Mouse (Mus musculus): Measurements from ENCODE around the gene Tcp11l1. TPM values are rescaled to one million over a fixed set of nuclear protein-coding genes. Genes with fewer than 3 reads are reported as not detected.
A peak's percentile ranks its signal among the peaks of the same experiment; 100 is the strongest.

Tcp11l1 gene
- total RNA-seq, 2 experiments from 2014 or later: 35.6 to 37.9 TPM

- no peak for TF ChIP-seq CTCF (conservative IDR thresholded peaks at IDR 0.05)
- no peak overlapping the region for H3K4me3 ChIP-seq
- no peak overlapping the region for H3K27ac ChIP-seq
- DNase-seq (ENCODE audit: low spot score in 2 of 2): no peak
Measured at GRCm38 (mm10) chr2:104703158-104703557, 8.8 kb downstream of the Tcp11l1 start.

- DNase-seq (ENCODE audit: low spot score in 2 of 2): no peak
- Histone ChIP-seq H3K4me3 (no peak overlapping the region), H3K27ac (no peak overlapping the region)
- TF ChIP-seq CTCF (conservative IDR thresholded peaks at IDR 0.05): no peak
Measured at GRCm38 (mm10) chr2:104699659-104700058, 12.3 kb downstream of the Tcp11l1 start.

GRCm38 (mm10) chr2:104692551-104692950, 19.4 kb downstream of the Tcp11l1 start:
- TF ChIP-seq CTCF (conservative IDR thresholded peaks at IDR 0.05): no peak
- H3K4me3 ChIP-seq: no peak overlapping the region
- no peak for DNase-seq (ENCODE audit: low spot score in 2 of 2)
- no peak overlapping the region for H3K27ac ChIP-seq

GRCm38 (mm10) chr2:104690720-104691119, 21.2 kb downstream of the Tcp11l1 start:
- Histone ChIP-seq H3K4me3 (no peak overlapping the region), H3K27ac (no peak overlapping the region)
- DNase-seq (ENCODE audit: low spot score in 2 of 2): no peak
- TF ChIP-seq CTCF (conservative IDR thresholded peaks at IDR 0.05): no peak; the same call in 1 of the 2 replicates

- TF ChIP-seq CTCF (conservative IDR thresholded peaks at IDR 0.05): no peak
- Histone ChIP-seq H3K27ac (no peak overlapping the region), H3K4me3 (no peak overlapping the region)
- DNase-seq (ENCODE audit: low spot score in 2 of 2): no peak
Measured at GRCm38 (mm10) chr2:104688724-104689123, 23.2 kb downstream of the Tcp11l1 start.

- DNase-seq (ENCODE audit: low spot score in 2 of 2): no peak
- H3K4me3 ChIP-seq: no peak overlapping the region
- no peak overlapping the region for H3K27ac ChIP-seq
- TF ChIP-seq CTCF (conservative IDR thresholded peaks at IDR 0.05): no peak
Measured at GRCm38 (mm10) chr2:104688321-104688720, 23.6 kb downstream of the Tcp11l1 start.

- TF ChIP-seq CTCF (conservative IDR thresholded peaks at IDR 0.05): no peak
- H3K27ac ChIP-seq: no peak overlapping the region
- no peak for DNase-seq (ENCODE audit: low spot score in 2 of 2)
- H3K4me3 ChIP-seq: no peak overlapping the region
Measured at GRCm38 (mm10) chr2:104687261-104687660, 24.7 kb downstream of the Tcp11l1 start.

- peak; percentile 99 for TF ChIP-seq CTCF (conservative IDR thresholded peaks at IDR 0.05)
- no peak overlapping the region for H3K27ac ChIP-seq
- no peak overlapping the region for H3K4me3 ChIP-seq
- peak; percentile 80 to 83 for DNase-seq (ENCODE audit: low spot score in 2 of 2)
Measured at GRCm38 (mm10) chr2:104685418-104685817, 26.6 kb downstream of the Tcp11l1 start.

- Histone ChIP-seq H3K27ac (no peak overlapping the region), H3K4me3 (no peak overlapping the region)
- no peak for TF ChIP-seq CTCF (conservative IDR thresholded peaks at IDR 0.05)
- no peak for DNase-seq (ENCODE audit: low spot score in 2 of 2)
Measured at GRCm38 (mm10) chr2:104684771-104685170, 27.2 kb downstream of the Tcp11l1 start.

- TF ChIP-seq CTCF (conservative IDR thresholded peaks at IDR 0.05): no peak
- Histone ChIP-seq H3K4me3 (no peak overlapping the region), H3K27ac (no peak overlapping the region)
- DNase-seq (ENCODE audit: low spot score in 2 of 2): no peak
Measured at GRCm38 (mm10) chr2:104677326-104677725, 34.6 kb downstream of the Tcp11l1 start.

- DNase-seq (ENCODE audit: low spot score in 2 of 2): no peak
- Histone ChIP-seq H3K4me3 (no peak overlapping the region), H3K27ac (no peak overlapping the region)
- no peak for TF ChIP-seq CTCF (conservative IDR thresholded peaks at IDR 0.05)
Measured at GRCm38 (mm10) chr2:104671724-104672123, 40.2 kb downstream of the Tcp11l1 start.

GRCm38 (mm10) chr2:104669122-104669804, 42.7 kb downstream of the Tcp11l1 start:
- peak; percentile 59 for TF ChIP-seq CTCF (conservative IDR thresholded peaks at IDR 0.05)
- DNase-seq (ENCODE audit: low spot score in 2 of 2): no peak
- Histone ChIP-seq H3K27ac (no peak overlapping the region), H3K4me3 (no peak overlapping the region)

GRCm38 (mm10) chr2:104663372-104664100, 48.4 kb downstream of the Tcp11l1 start:
- H3K4me3 ChIP-seq: no peak overlapping the region
- DNase-seq (ENCODE audit: low spot score in 2 of 2): no peak
- no peak for TF ChIP-seq CTCF (conservative IDR thresholded peaks at IDR 0.05)

GRCm38 (mm10) chr2:104658659-104659058, 53.3 kb downstream of the Tcp11l1 start:
- no peak for DNase-seq (ENCODE audit: low spot score in 2 of 2)
- Histone ChIP-seq H3K4me3 (no peak overlapping the region), H3K27ac (no peak overlapping the region)
- no peak for TF ChIP-seq CTCF (conservative IDR thresholded peaks at IDR 0.05)

More at GRCm38 (mm10) chr2:104663372-104664100, 48.4 kb downstream of the Tcp11l1 start:
- no peak overlapping the region for H3K27ac ChIP-seq
